Mouse (Mus musculus): ENCODE data around the gene Zfp770.
"Not testable (repeated sequence)": the region's sequence is repeated elsewhere in the genome, so short reads cannot be mapped to it uniquely, and the experiment has no call there.

Zfp770 gene

DNA sequence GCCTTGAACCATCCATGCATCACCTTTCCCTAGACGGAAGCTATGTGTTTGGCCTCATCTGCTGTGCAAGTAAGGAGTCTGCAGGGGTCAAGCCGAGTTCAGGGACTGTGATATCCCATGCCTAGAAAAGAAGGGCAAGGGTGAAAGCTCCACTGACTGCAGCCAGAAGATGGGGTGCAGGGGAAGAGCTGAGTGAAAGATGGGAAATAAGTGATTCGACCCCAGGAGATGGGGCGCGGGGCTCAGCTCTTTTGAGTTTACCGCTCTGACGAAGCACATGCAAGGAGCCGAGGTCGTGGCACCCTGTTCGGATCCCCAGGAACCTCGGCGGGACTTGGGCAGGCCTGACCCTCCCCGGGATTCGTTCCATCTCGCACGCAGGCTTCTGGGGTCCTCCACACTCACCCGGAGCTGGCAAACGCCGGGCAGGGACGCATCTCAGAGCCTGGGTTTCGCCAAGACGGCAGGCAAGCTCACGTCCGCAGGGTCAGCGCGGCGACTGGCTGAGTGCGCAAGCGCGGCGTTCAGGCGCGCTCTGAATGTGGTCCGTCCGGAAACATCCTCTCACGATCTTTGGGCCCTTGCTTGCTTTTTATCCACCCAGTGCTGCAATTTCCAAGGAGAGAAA is at the start of gene Zfp770:
Gene Zfp770, minus strand, starts transcription at position 538 of the 628 bp plus-strand sequence.
- peak; percentile 63 to 71 for DNase-seq (ENCODE audit: low spot score in 2 of 2)

DNA sequence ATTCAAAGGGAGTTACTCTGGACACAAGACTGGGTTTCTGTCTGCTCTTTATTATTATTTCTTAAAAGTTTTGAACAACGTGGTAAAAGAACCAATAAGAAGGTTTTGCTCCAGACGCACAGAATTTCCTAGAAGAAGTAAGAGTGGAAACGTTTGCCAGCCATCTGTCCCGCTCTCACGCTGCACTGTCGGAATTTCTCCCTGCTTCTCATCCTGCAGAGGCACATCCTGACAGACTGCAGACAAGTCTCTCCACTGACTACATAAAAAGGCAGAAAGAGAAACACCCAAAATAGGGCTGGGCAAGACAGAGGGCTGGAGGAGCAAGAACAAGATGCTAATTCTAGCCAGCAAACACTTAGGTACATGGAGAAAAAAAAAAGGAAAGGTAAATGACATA is 48.2 kb upstream of the Zfp770 start:
- DNase-seq (ENCODE audit: low spot score in 2 of 2) = peak; percentile 24 to 32

DNA sequence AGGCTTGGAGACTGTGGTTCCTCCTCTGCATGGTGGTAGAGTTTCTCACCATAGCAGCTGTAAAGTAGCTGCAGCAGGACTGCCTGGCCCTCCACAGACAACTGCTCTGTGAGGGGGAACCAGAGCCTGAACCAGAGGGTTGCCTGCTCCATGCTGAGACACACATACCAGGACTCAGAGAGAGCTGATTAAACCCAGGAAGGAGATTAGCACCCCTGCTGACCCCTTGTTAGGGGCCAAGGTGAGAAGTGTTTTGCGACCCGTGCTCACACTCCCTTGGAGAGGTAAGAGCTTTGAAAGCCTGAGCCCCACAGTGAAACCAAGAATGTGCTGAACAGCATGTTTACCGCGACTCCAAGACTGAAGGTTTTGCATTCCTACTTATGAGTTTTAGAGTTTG is 36.4 kb upstream of the Zfp770 start:
- no peak for DNase-seq (ENCODE audit: low spot score in 2 of 2)

DNA sequence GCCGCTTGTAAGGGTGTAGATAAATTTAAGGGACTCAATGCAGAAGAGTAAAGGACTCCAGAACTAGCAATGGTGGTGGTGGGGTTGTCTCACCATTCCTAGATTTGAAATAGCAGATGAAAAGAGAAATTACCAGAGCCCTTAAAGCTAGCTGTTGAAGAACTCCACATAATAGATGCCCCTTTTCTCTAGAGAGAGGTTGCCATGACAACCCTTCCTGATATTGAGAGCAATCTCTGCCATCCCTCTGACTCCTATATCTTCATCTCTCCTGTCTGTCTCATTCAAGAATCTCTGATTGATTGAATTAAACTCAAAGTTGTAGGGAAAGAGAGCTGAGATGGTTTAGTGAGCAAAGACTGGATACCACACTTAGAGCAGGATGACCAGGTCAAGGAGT is 35.3 kb upstream of the Zfp770 start:
- no peak for DNase-seq (ENCODE audit: low spot score in 2 of 2)

DNA sequence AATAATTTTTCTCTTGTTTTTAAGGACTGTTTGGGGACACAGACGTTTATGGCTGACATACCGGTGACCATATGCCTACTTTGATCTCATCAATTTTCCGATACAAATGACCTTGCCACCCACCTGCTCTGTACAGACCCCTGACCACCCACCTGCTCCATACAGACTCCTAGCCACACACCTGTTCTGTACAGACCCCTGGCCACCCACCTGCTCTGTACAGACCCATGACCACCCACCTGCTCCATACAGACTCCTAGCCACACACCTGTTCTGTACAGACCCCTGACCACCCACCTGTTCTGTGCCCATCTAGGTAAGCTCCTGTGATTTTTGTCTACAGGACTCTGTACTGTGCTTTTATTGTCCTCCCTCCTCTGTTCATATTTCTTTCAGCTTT is 34.3 kb upstream of the Zfp770 start:
- no peak for DNase-seq (ENCODE audit: low spot score in 2 of 2)

DNA sequence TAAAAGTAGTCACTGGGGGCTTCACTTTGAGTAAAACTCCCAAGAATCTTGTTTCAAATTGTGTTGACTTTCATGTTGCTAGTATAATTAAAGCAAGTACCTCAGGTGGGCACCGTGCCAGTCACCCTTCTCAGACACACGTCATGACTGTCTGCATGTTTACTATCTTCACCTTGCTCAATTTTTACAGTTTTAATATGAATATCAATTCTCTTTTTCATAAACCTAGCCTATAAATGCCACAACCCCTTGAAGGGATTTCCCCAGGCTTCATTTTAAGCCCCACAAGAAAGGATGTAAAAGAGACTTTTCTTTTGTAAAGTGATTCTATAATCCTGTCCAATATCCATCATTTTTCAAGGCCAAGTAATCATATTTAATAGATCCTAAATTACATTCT is 30.0 kb upstream of the Zfp770 start:
- DNase-seq (ENCODE audit: low spot score in 2 of 2) = no peak

DNA sequence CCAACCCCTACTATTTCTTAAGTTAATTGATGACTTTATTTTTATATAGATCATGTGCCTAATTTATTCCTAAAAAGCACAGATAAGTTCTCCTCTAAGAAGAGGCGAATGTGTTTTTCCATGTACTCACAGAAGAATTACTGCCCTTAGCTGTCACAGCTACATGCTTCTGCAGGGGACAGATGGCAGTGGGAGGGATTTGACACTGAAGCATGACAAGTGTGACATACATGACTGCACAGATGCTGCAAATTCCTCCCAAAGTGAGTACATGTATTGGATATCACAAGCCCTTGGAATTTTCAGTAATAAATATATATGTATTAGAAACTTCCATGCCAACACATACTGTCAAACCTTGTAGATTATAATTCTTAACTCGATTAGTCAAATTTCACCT is 27.4 kb upstream of the Zfp770 start:
- no peak for DNase-seq (ENCODE audit: low spot score in 2 of 2)

DNA sequence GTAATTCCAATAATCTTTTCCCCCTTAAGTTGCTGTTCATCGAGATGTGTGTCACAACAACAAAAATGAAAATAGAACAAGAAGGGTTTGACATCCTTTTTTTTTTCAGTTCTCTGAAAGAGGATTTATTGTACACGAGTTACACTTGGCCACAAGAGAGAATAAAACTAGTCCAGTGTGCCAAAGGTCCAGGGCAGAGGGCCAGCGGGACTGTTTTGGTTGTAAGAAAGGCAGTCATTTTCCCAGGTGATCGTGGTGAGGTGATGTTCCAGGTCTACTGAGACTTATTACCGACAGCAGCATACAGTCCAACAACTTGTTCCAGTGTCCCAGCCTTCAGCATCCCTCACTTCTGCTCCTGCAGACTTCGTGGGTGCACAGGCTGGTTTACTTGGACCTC is 3.8 kb upstream of the Zfp770 start:
- no peak for DNase-seq (ENCODE audit: low spot score in 2 of 2)

DNA sequence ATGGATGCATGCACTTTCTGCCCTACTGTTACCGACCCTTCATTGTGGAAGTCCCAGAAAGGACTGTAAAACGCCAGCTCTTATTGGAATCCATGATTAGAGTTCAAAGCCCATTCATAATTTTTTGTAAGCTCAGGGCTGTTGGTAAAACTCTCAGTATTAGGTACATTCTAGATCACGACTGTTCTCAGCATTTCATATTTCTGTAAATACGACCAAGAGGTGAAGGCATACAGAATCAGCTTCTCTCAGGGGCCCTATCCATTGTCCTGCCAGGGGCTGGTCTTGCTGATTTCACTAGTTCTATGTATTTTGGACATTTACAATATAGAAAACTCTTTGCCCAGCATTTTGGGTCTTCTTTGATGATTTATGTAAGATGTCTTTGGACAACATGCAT is 305 bp upstream of the Zfp770 start:
- DNase-seq (ENCODE audit: low spot score in 2 of 2) = no peak

DNA sequence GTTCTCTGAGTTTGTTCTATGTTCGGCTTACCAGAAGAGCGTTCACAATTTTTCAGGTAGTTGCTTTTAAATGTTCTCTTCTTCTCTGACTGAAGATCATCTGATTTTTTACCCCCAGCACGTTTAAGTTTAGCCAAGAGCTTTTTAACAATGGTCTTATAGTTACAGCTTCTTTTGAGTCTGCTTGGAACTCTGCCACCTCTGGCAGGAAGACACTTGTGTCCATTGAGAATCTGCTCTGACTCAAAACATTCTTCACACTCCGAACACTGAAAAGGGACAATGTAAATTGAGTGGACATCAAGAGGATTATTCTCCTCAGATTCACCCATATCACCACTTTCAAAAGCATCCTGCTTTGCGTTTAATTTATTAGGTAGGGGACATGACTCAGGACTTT is 4.8 kb downstream of the Zfp770 start:
- DNase-seq (ENCODE audit: low spot score in 2 of 2) = no peak

DNA sequence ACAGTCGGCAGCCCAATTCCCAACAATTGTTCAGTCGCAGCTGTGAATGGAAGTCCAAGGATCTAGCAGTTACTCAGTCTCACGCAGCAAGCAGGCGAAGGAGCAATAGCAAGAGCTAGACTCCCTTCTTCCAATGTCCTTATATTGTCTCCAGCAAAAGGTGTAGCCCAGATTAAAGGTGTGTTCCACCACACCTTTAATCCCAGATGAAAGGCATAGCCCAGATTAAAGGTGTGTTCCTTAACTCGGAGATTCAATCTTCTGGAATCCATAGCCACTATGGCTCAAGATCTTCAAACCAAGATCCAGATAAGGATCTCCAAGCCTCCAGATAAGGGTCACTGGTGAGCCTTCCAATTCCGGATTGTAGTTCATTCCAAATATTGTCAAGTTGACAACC is 14.3 kb downstream of the Zfp770 start, which contains the start of gene Aqr:
Gene Aqr, minus strand, starts transcription at position 101 of the 400 bp plus-strand sequence.
- not testable (repeated sequence) for DNase-seq (ENCODE audit: low spot score in 2 of 2)

DNA sequence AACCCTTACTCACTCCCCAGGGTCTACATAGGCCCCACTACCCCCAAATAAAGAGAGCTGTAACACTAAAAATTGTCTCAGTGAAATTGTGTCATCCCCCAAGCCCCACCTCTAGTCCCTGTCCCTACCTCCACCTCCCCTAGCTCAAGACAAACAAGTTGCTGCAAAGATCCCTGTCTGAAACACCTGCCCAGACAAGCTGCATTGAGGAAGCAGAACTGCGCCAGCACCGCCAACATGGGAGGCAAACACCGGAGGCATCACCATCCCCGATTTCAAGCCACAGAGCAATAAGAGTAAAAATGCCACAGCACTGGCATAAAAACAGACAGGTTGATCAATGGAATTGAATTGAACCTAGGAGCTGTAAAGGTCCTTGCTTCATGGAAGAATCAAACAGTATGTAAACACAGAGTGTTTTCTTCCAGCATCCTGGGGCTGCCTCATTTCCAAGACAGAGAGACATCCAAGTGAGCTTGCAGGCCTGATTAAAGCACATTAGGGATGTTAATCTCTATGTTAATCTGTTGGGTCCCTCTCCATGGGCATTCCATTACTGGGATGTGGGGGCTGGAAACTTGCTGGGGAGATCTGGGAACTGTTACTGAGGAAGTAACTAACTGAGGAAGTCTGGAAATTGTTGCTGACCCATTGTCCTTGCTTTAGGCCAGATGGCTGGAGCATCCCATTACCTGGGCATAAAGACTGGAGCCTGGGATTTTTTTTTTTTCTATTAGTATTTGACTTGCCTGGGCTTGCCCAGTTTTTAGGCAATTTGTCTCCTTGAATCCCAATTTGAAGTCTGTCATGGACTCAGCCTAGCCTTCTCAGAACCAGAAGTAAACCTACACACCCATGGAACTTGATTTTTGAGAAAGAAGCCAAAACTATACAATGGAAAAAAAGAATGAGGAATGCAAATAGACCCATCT is 23.2 kb downstream of the Zfp770 start:
- DNase-seq (ENCODE audit: low spot score in 2 of 2) = no peak

DNA sequence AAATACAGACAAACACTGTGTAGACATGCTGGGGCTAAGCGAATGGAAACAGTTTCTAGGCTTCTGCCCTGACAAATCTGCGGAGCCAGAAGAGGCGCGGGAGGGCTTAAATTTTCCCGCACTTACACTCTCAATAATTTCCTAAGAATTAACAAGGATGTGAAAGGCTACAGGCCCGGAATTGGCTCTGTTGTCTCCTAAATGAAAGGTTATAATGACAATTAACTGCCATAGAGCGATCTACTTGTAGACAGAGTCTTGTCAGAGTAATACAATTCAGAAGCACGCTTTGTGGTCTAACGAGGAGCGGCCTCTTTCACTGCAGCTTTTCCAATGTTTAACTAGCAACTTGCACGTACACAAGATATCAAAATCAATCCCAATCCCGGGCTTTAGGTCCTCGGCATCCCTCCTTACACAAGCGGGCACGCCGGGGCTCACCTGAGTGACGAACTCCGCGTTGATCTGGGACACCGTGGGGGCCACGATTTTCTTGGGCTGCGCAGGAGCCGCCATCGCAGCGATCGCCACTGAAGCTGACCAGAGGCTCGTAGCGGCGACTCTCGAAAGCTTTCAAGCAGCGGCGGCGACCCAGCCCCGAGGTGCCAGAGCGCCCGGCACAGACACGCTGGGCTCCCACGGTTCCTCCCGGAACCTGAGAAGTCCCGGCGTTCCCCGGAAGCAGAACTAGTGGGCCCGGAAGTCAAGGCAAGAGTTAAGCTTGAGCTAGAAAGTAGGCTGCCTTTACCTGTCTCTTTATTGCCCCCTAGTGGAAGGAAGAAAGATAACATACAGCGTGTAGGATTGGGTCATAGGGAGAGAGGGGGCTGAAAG is 26.4 kb downstream of the Zfp770 start:
- peak; percentile 77 to 85 for DNase-seq (ENCODE audit: low spot score in 2 of 2)

DNA sequence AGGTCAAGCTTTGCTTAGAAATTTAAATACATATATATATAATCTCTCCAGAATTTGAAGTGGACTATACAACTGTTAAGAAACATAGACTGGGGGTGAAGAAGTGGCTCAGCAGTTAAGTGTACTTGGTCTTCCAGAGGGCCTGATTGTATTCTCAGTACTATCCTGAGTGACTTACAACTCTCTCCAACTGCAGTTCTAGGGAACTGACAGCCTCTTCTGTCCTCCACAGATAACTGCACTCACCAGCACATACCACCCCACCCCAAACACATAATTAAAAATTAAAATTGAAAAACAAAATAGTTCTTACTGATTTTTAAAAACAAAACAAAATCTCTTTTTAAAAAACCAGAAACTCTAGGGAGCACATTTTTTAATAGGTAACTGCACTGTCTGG is 28.0 kb downstream of the Zfp770 start:
- no peak for DNase-seq (ENCODE audit: low spot score in 2 of 2)

DNA sequence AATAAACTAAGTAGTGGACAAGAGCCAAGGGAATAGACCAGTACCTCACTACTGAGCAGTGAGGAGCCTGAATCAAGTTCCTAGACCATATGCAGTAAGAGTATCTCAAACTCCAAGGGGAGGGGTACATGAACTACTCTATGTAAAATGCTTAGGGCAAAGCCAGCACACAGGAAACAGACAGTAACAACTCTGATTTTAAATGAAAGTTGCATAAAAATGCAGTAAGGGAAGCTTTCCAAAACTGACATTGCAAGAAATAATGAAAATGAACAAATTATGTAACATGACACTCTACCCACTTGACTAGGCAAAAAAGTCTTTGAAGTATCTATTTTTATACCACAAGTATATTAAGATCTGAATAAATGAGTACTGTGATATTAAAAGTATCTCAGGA is 33.4 kb downstream of the Zfp770 start:
- no peak for DNase-seq (ENCODE audit: low spot score in 2 of 2)

DNA sequence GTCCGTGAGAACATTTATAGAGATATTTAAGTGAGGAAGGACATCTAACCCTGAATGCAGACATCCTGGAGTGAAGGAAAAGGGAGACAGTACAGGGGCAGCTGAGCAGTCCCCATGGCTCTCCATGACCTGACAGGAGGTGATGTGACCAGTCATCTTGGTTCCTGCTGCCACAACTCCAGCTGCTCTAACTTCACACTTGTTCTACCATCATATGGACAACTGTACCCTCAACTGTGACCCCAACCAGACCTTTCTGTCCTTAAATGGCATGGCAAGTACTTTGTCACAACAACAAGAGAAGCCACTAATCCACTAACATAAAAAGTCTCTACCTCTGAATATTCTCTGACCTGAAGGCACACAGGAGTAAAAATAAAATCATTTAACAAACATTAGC is 39.3 kb downstream of the Zfp770 start:
- no peak for DNase-seq (ENCODE audit: low spot score in 2 of 2)

DNA sequence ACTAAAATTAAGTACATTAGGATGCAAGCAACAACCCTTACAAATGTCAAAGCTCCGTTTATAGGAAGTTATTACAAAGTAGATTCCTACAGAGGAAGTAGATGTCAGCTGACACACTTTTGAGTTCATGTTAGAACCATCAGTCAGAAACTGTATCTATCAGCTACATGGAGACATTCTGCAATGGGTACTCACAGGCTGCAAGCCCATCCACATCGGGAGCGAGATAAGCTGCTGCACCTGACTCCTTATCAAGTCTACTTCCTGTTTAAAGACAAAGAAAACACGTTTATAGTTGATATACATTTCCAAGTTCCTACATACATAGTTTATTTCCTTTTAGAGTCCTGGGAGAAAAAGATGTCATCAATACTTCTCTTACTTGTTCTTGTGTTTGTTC is 43.9 kb downstream of the Zfp770 start:
- DNase-seq (ENCODE audit: low spot score in 2 of 2) = no peak

DNA sequence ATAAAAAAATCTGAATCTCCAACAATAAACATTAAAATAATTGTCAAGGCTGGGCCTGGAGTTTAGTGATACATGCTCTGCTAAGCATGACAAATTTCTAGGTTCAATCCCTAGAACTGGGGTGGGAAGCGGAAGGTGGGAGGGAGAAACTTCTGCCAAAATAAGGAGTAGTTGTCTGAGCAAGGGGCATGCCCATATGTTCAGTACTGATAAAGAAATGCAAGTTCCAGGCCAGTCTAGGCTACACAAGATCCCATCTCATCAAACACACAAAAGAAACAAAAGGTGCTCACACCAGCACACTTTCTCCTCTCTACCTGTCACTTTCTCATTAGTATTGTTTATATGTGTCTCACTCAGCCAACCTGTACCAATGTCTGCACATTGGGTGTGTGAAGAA is 44.6 kb downstream of the Zfp770 start:
- no peak for DNase-seq (ENCODE audit: low spot score in 2 of 2)

DNA sequence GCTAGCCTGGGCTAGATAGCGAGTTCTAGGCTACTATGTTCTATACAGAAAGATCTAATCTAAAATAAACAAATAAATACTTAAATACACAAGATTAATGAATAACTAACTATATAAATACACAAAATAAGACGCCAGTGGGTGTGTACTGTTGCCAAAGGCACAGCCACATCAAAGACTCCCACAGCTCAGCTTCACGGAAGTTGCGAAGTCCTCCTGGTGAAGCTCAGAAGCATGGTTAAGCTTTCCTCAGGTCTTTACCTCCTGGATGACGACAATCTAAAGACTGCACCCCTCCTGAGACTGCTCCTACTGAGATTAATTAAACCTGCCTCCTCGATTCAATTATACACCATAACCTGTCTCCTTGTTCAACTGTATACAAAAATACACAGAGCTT is 48.0 kb downstream of the Zfp770 start:
- DNase-seq (ENCODE audit: low spot score in 2 of 2) = no peak

DNA sequence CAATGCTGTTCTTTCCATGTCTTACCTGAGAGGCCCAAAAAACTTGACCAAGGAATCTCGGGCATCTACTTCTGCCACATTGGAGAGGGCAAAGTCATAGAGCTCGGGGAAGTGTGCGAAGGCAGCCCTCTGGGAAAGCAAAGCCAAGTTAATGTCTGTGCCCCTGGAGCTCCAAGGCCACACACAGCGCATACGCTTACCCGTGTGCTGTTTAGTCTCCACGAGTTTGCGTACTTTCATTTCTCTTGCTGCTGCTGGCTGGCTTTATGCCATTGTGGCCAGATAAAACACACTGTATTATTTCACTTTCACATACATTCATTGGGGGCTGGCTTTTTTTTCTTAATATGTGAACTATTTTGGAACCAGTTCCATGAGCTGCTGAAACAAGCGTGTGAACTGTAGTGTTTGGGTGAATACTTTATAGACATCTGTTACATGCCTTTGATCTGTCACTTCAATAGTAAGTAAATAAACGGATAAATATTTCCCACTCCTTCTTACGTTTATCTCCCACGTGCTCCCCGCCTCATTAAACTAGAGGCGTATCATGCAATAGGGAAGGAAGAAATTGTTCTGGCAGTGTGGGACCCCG is 54.3 kb downstream of the Zfp770 start:
- DNase-seq (ENCODE audit: low spot score in 2 of 2) = no peak

DNA sequence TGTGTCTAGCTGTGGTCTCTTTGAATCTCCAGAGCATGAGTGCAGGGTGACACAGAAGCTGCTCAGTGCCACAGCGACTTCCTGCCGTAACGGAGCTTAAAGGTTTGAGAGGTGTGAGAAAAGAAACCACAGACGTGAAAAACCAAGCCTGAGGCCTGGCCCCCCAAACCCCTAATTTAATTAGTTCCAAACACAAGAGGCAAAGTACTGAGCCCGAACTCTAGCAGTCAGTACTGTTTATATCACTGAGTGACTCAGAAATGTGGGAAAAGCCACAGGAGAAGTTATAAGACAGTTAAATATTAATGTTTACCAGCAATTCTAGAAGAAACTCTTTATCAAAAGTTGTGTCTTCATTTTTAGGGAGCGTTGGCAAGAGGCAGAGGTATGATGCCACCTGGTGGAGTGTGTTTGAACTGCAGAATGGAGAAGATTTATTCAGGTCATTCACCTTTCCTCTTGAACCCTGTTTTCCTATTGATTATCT is 55.9 kb downstream of the Zfp770 start:
- DNase-seq (ENCODE audit: low spot score in 2 of 2) = no peak

DNA sequence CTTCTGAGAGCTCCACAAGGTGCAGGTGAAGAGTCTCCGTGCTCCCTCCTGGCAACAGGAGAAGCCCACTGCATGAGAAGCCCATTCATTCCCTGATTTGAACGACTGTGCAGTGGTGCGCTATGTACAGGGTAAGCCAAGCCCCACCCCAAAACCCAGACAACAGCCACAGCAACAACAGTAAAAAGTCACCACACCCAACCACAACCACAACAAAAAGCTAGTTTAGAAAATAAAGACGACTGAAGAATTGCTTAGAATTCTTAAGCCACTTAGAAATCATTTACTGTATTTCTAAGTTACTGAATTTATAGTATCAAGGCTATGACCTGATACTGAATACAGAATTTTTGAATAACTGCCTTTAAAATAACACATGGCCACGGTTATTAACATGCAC is 56.4 kb downstream of the Zfp770 start:
- DNase-seq (ENCODE audit: low spot score in 2 of 2) = no peak
